ENCODE assay signal across 9 mouse cellular contexts in the genomic region with DNA sequence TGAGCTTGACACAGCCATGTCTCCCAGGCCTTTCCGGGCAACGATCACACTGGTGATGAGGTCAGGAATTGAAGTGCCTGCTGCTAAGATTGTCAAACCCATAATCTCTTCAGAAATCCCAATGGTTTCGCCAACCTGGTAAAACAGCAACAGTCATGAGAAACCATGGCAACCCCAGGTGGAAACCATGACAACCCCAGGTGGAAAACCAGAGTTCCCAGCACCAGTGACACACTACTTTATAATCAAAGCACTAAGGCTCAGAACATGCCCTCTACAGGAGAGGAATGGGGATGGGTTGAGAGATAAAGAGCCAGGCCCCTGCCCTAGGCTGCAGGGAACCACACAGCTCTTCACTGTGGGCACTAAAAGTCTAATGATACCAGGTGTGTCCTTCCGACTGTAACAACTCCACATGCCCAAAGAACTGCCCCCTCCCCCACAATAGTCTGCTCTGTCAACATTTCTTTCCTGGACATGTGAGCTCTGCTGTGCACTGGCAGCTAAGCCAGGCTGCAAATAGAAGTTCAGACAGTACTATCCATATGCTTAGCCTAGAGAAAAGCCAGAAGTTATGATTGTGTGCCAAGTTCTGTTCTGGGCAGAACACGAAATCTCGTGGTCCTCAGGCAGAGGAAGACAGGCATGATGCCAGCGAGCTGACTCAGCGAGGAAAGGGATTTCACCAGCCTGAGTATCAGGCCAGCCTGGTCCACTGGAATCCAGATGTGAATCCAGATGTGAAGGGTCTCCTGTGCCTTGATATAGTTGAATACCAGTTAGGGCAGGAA. TPM values are rescaled to one million over a fixed set of nuclear protein-coding genes. Genes with fewer than 3 reads are reported as not detected.
DNase-seq lines count a peak whose midpoint lies in the region; ATAC-seq lines count a peak whose summit lies in the region.
"Had no signal": no experiment of that assay in that cellular context is flagged by ENCODE, and none has a peak within 500 bp of the region (broad histone marks: within the 10 kb centered on the region; RNA-seq: fewer than 3 reads in every experiment).

No protein-coding gene starts in this region.

- H3K27me3 ChIP-seq in forebrain, embryonic 15.5 days, result no peaks in the 10 kb centered on the region

- H3K36me3 ChIP-seq in forebrain, embryonic 15.5 days, result 0 out of 2 replicates have a peak, but pooled peaks cover under 1% of the 10 kb centered on the region

- 47% methylated on average over 8 of the region's 8 CpGs for WGBS in forebrain, embryonic 15.5 days

- peak; percentile 55 for ATAC-seq in forebrain, embryonic 15.5 days (replicated peaks)

- H3K4me1 ChIP-seq in forebrain, embryonic 15.5 days, result peaks cover 16% of the 10 kb centered on the region

- no peak overlapping the region for H3K4me3 ChIP-seq in forebrain, embryonic 15.5 days

- DNase-seq in kidney, postnatal 25 days, result peak; percentile 23 to 47
- no peak for DNase-seq in kidney, postnatal 14 days
- DNase-seq in adrenal gland, postnatal 14 days, result peak; percentile 77
- peak; percentile 78 to 89 for DNase-seq in layer of hippocampus, adult 18-20 months (ENCODE audit: low spot score in 2 of 2)
- DNase-seq in lung, postnatal 10 days, result peak; percentile 51
- no peak for DNase-seq in Muller cell, postnatal 12 days (ENCODE audit: inconsistent ontology term)
- no peak for DNase-seq in B cell, adult 2 months

- no peaks in the 10 kb centered on the region for H3K9me3 ChIP-seq in forebrain, embryonic 15.5 days

- H3K27ac ChIP-seq in forebrain, embryonic 15.5 days (replicated peaks), result peak overlapping the region; percentile 40

- no peak overlapping the region for H3K4me2 ChIP-seq in forebrain, embryonic 15.5 days (replicated peaks)

- no peak overlapping the region for H3K9ac ChIP-seq in forebrain, embryonic 15.5 days (replicated peaks)

RNA-seq across cellular contexts. Expression of a gene that starts 25.0 kb away (rescaled TPM):
- total RNA-seq in adrenal gland, postnatal 14 days (2021), result 0.07 and 0.15 TPM in 2 replicates
- 0.04 and 0.10 TPM in 2 replicates for polyA plus RNA-seq in forebrain, embryonic 15.5 days (2015; fragmentation: Nextera tagmentation; extraction: Ambion mirVana)
- under 1 TPM; 0.08 to 0.12 TPM for total RNA-seq in layer of hippocampus, adult 18-20 months (2021)
- polyA plus RNA-seq: large intestine, adult 2 months had no signal

RNA-seq across cellular contexts. Expression of a gene that starts 34.3 kb away (rescaled TPM):
- total RNA-seq in adrenal gland, postnatal 14 days (2021), result 27.2 and 30.1 TPM in 2 replicates
- 45.0 and 45.6 TPM in 2 replicates for polyA plus RNA-seq in forebrain, embryonic 15.5 days (2015; fragmentation: Nextera tagmentation; extraction: Ambion mirVana)
- total RNA-seq in layer of hippocampus, adult 18-20 months (2021), result 10 to 100 TPM; 17.3 to 20.8 TPM

Comparison
In these comparisons a context has a peak if more than half of its experiments do, and no peak if none do; other contexts are left out.
1. DNase-seq: peak in kidney, postnatal 25 days (2 of 2), adrenal gland, postnatal 14 days (single experiment), layer of hippocampus, adult 18-20 months (2 of 2) and lung, postnatal 10 days (single experiment); none in kidney, postnatal 14 days (single experiment), Muller cell, postnatal 12 days (single experiment) and B cell, adult 2 months (0 of 2).